Mouse (Mus musculus) heart, postnatal 0 days (tissue): ENCODE results near the gene Daglb. TPM values are rescaled to one million over a fixed set of nuclear protein-coding genes. Genes with fewer than 3 reads are reported as not detected.

Experiments
- ATAC-seq: fragments of 200-750 bp; cut with Nextera tagmentation; 2 replicates; pipeline ENCODE4 v1.8.0; 2017; ENCODE audit warnings: low read depth, moderate number of reproducible peaks, moderate library complexity; ENCODE audit not compliant: insufficient read depth
- DNase-seq: peaks from one replicate; pipeline ENCODE4 v3.0.0-alpha.2; 2016; ENCODE audit warnings: low spot score
- H3K27ac ChIP-seq: fragments of 300-500 bp; sonication (generic); 2 replicates; pipeline ENCODE4 v1.5.1; 2014; ENCODE audit warnings: low read depth, mild to moderate bottlenecking
- H3K27me3 ChIP-seq: fragments of 300-500 bp; sonication (generic); 2 replicates; pipeline ENCODE4 v1.6.1; 2014; ENCODE audit warnings: low read length, mixed read lengths; ENCODE audit not compliant: control insufficient read depth, insufficient read depth
- H3K36me3 ChIP-seq: fragments of 300-500 bp; sonication (generic); replicated peaks from 2 replicates; pipeline ENCODE4 v1.6.1; 2014; ENCODE audit warnings: low read length, mixed read lengths; ENCODE audit not compliant: control insufficient read depth, insufficient read depth
- H3K4me1 ChIP-seq: fragments of 300-500 bp; sonication (generic); 2 replicates; pipeline ENCODE4 v1.6.1; 2014; ENCODE audit warnings: antibody characterized with exemption; ENCODE audit not compliant: control insufficient read depth, insufficient read depth
- H3K4me2 ChIP-seq: fragments of 300-500 bp; sonication (generic); 2 replicates; pipeline ENCODE4 v1.6.1; 2014; ENCODE audit warnings: low read depth, mild to moderate bottlenecking, low read length, moderate library complexity
- H3K4me3 ChIP-seq: fragments of 300-500 bp; sonication (generic); 2 replicates; pipeline ENCODE4 v1.5.1; 2014; ENCODE audit warnings: low read depth, low read length
- H3K9ac ChIP-seq: fragments of 300-500 bp; sonication (generic); replicated peaks from 2 replicates; pipeline ENCODE4 v1.6.1; 2014; ENCODE audit warnings: low read depth, low read length, mixed read lengths
- H3K9me3 ChIP-seq: fragments of 300-500 bp; sonication (generic); replicated peaks from 2 replicates; pipeline ENCODE4 v1.6.1; 2016; ENCODE audit warnings: low read length; ENCODE audit not compliant: control insufficient read depth
- CTCF ChIP-seq: IDR thresholded peaks from 2 replicates; pipeline ENCODE4 v1.5.1; 2016; ENCODE audit warnings: antibody characterized with exemption, control low read depth, low read depth
- EP300 ChIP-seq: IDR thresholded peaks from 2 replicates; pipeline ENCODE4 v1.6.1; 2016; ENCODE audit warnings: antibody characterized with exemption, low read depth
- WGBS: fragments of 180-500 bp; shearing (Covaris S2); extraction: QIAGEN DNeasy Blood & Tissue Kit; methylation state at CpG from one replicate; pipeline ENCODE4 v1.1.7; 2014; 5-methylcytosine and 5-hydroxymethylcytosine counted together
- polyA plus RNA-seq: library from polyadenylated mRNA; unstranded; fragments of >200 nt; fragmentation: Nextera tagmentation; extraction: Ambion mirVana; gene quantifications from 2 replicates; pipeline ENCODE4 v1.2.1, GENCODE M21; 2015
- total RNA-seq: library from RNA; depleted of rRNA; stranded (reverse); fragments of >200 nt; gene quantifications from 2 replicates; pipeline ENCODE4 v1.2.3, GENCODE M21; 2014; ENCODE audit warnings: low replicate concordance; rRNA removed

The Daglb gene
- total RNA-seq (11.3 and 12.8 TPM in 2 replicates), polyA plus RNA-seq (7.9 and 8.0 TPM in 2 replicates)

DNA sequence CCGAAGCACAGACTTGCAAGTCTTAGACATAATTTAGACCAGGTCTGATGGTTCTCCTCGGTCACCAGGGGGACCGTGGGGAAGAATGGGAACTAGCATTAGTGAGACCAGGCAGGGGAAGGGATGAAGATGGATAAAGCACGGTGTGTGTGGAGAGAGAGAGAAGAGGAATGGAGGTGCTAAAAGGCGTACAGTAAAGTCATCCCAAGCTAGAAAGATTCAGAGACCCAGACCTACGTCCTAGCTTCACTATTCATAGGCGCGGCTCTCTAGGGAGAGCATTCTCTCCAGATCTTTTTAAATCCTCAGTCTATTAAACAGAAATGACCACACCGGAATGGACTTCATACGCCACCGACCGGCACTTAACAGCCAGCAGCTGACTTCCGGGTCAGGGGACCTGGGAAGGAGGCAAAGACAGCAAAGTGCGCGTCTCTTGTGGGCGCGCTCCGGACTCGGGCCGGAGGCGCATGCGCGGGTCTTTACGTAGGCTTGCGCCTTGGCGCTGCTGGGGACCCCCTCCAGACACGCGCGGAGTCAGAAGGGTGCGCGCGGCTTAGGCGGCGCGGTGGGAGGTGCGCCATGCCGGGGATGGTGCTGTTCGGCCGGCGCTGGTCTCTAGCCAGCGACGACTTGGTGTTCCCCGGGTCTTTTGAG lies at the start of gene Daglb:
Gene Daglb (plus strand): TSS at position 485 of the 657 bp plus-strand sequence.
- no peaks in the 10 kb centered on the region for H3K36me3 ChIP-seq
- peak within 1 kb of the TSS; percentile 66 for H3K9ac ChIP-seq
- TF ChIP-seq CTCF (no peak), EP300 (no peak)
- DNase-seq (peak; percentile 90), ATAC-seq (peak; percentile 95)
- H3K27ac ChIP-seq, result peak within 1 kb of the TSS; percentile 5
- peak within 1 kb of the TSS; percentile 89 for H3K4me2 ChIP-seq
- H3K9me3 ChIP-seq, result no peaks in the 10 kb centered on the region
- H3K27me3 ChIP-seq, result no peaks in the 10 kb centered on the region
- H3K4me3 ChIP-seq, result peak within 1 kb of the TSS; percentile 61
- H3K4me1 ChIP-seq, result peaks cover 5% of the 10 kb centered on the region; the same call in 1 of the 2 replicates
- WGBS, result 3% methylated on average over 43 of the region's 43 CpGs

DNA sequence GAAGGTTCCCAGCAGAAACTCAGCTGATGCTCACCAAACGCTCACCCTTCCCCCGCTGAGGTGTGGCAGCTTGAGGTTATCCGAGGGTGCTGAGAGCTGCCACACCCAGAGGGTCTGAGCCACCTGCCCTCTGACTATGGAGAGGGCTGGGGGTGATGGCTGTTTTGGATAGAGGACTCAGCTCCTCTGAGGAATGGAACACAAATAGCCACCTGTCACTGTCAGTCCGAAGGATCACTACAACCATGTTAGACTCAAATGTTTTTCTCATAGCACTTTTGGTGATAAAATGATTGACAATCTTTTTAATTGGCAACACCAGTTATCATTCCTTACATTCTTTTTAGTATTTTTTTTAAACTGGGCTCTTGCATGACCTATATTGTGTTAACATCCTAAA lies 42.9 kb upstream of the Daglb start:
- Histone ChIP-seq H3K9ac (no peak overlapping the region), H3K27me3 (no peaks in the 10 kb centered on the region), H3K36me3 (peaks cover 51% of the 10 kb centered on the region), H3K4me2 (no peak overlapping the region), H3K27ac (no peak overlapping the region), H3K4me3 (no peak overlapping the region), H3K4me1 (no peaks in the 10 kb centered on the region), H3K9me3 (no peaks in the 10 kb centered on the region)
- DNase-seq (no peak), ATAC-seq (no peak)
- 71% methylated on average over 4 of the region's 4 CpGs for WGBS
- no peak for TF ChIP-seq CTCF
- no peak for TF ChIP-seq EP300

DNA sequence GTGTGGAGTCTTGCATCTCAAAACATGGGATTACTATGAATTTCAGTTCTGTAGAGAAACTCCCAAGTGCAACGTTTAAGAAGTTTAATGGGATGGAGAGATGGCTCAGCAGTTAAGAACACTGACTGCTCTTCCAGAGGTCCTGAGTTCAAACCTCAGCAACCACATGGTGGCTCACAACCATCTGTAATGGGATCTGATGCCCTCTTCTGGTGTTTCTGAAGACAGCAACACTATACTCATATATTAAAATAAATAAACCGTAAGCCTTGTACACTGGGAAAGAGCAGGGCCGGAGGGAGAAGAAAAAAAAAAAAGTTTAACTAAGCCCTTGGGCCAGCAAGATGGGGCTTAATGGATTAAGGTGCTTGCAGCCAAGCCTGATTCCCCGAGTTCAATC lies 41.4 kb upstream of the Daglb start:
- Histone ChIP-seq H3K4me3 (no peak overlapping the region), H3K4me2 (no peak overlapping the region), H3K27me3 (no peaks in the 10 kb centered on the region), H3K27ac (no peak overlapping the region), H3K4me1 (no peaks in the 10 kb centered on the region), H3K36me3 (peaks cover 38% of the 10 kb centered on the region), H3K9ac (no peak overlapping the region), H3K9me3 (no peaks in the 10 kb centered on the region)
- no peak for TF ChIP-seq EP300
- TF ChIP-seq CTCF, result peak; percentile 12; the same call in 1 of the 2 replicates
- DNase-seq (no peak), ATAC-seq (no peak)
- WGBS, result 83% methylated on average over 4 of the region's 4 CpGs

- Histone ChIP-seq H3K27ac (no peak overlapping the region), H3K9me3 (no peaks in the 10 kb centered on the region), H3K36me3 (peaks cover 28% of the 10 kb centered on the region), H3K4me2 (no peak overlapping the region), H3K9ac (no peak overlapping the region), H3K4me3 (no peak overlapping the region), H3K27me3 (no peaks in the 10 kb centered on the region), H3K4me1 (no peaks in the 10 kb centered on the region)
- WGBS, result 20% methylated on average over 6 of the region's 6 CpGs
- TF ChIP-seq CTCF (peak; percentile 78), EP300 (no peak)
- DNase-seq (peak; percentile 57), ATAC-seq (peak; percentile 44; the same call in 1 of the 2 replicates)
Observed at GRCm38 (mm10) chr5:143423899-143424519, 40.4 kb upstream of the Daglb start.

DNA sequence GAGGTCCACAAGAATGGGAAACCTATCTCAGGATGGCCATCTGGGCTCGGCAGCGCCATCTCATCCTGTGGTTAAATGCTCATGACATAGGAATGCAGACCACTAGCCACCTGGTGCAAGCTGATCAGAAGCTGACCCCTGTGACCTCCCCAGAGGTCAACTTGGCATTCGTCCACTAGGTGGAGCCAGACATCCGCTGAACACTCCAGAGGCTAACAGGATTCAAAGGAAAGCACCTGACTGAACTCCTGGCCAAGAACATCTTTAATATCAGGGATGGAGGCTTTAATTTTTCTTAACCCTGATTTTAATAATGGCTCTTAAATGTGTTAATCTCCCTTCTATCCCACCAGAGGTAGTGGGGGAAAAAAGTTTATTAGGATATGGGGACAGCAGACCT lies 30.0 kb upstream of the Daglb start:
- H3K4me1 ChIP-seq, result no peaks in the 10 kb centered on the region
- no peaks in the 10 kb centered on the region for H3K36me3 ChIP-seq
- peak; percentile 89 for TF ChIP-seq CTCF
- TF ChIP-seq EP300, result no peak
- H3K4me3 ChIP-seq, result no peak overlapping the region
- H3K4me2 ChIP-seq, result no peak overlapping the region
- DNase-seq (peak; percentile 69), ATAC-seq (peak; percentile 69; the same call in 1 of the 2 replicates)
- H3K9me3 ChIP-seq, result no peaks in the 10 kb centered on the region
- no peak overlapping the region for H3K9ac ChIP-seq
- H3K27ac ChIP-seq, result no peak overlapping the region
- 3% methylated on average over 4 of the region's 4 CpGs for WGBS
- H3K27me3 ChIP-seq, result no peaks in the 10 kb centered on the region
